Comparison of ENCODE assay signal across 9 mouse cellular contexts in genomic region chr10:91546140-91546539, GRCm38 (mm10).
DNase-seq lines count a peak whose midpoint lies in the region; ATAC-seq and TF ChIP-seq lines count a peak whose summit lies in the region.
"Had no signal": no experiment of that assay in that cellular context is flagged by ENCODE, and none has a peak within 500 bp of the region (broad histone marks: within the 10 kb centered on the region; RNA-seq: fewer than 3 reads in every experiment).

No protein-coding gene starts in this region.

- H3K27me3 ChIP-seq in lung, embryonic 14.5 days (ENCODE audit: insufficient read depth, low read length) = no peaks in the 10 kb centered on the region

- no peak overlapping the region for H3K4me2 ChIP-seq in lung, embryonic 14.5 days
- H3K4me2 ChIP-seq: limb, embryonic 15.5 days had no signal

- ATAC-seq in lung, embryonic 14.5 days (ENCODE audit: insufficient read depth) = peak; percentile 41; the same call in 1 of the 2 replicates
- ATAC-seq in erythroblast, adult 5-6 weeks (replicated peaks; ENCODE audit: low FRiP score, poor library complexity, severe bottlenecking) = no peak

- TF ChIP-seq POLR2A in lung, adult 2 months (IDR thresholded peaks at IDR 0.05; ENCODE audit: borderline replicate concordance, extremely low read depth, low read depth, low read length) = no peak

- no peaks in the 10 kb centered on the region for H3K9me3 ChIP-seq in lung, embryonic 14.5 days (ENCODE audit: low read depth, low read length)
- H3K9me3 ChIP-seq: limb, embryonic 15.5 days had no signal

- no peak overlapping the region for H3K27ac ChIP-seq in lung, embryonic 14.5 days (ENCODE audit: low read depth)
- H3K27ac ChIP-seq: limb, embryonic 15.5 days had no signal

- no peak overlapping the region for H3K4me3 ChIP-seq in lung, embryonic 14.5 days (ENCODE audit: low read depth, low read length)
- H3K4me3 ChIP-seq in lung, adult 2 months (replicated peaks; ENCODE audit: extremely low read depth, low read depth, low read length) = no peak overlapping the region
- H3K4me3 ChIP-seq: limb, embryonic 15.5 days had no signal

- no peak overlapping the region for H3K9ac ChIP-seq in lung, embryonic 14.5 days
- H3K9ac ChIP-seq: limb, embryonic 15.5 days had no signal

- H3K36me3 ChIP-seq in lung, embryonic 14.5 days (ENCODE audit: insufficient read depth) = no peaks in the 10 kb centered on the region
- H3K36me3 ChIP-seq: limb, embryonic 15.5 days had no signal

- DNase-seq in lung, embryonic 14.5 days = peak; percentile 61
- DNase-seq in lung, adult 2 months = no peak
- peak; percentile 9 for DNase-seq in cerebellum, adult 8-10 months
- peak; percentile 55 for DNase-seq in forelimb bud, embryonic 11.5 days (ENCODE audit: low read depth, low spot score)
- DNase-seq in layer of hippocampus, adult 11-12 months (ENCODE audit: low spot score) = peak; percentile 47
- peak; percentile 3 for DNase-seq in lung, postnatal 25 days (ENCODE audit: low spot score)
- peak; percentile 70 for DNase-seq in telencephalon, adult 2 months (ENCODE audit: low read depth, low spot score)

- WGBS in lung, embryonic 14.5 days = 49% methylated on average over 9 of the region's 9 CpGs
- 40% methylated on average over 9 of the region's 9 CpGs for WGBS in lung, adult 2 months

- H3K4me1 ChIP-seq in lung, embryonic 14.5 days (ENCODE audit: insufficient read depth) = no peaks in the 10 kb centered on the region
- H3K4me1 ChIP-seq in lung, adult 2 months (ENCODE audit: control insufficient read depth, insufficient read depth, low read length) = no peaks in the 10 kb centered on the region
- H3K4me1 ChIP-seq: limb, embryonic 15.5 days had no signal

- peak; percentile 69 for TF ChIP-seq CTCF in lung, embryonic 14.5 days (IDR thresholded peaks at IDR 0.05; ENCODE audit: low read depth)
- no peak for TF ChIP-seq CTCF in lung, adult 2 months (IDR thresholded peaks at IDR 0.05; ENCODE audit: insufficient read depth, low read length)
